Mouse (Mus musculus) G1E (cell line): Measurements from ENCODE around the gene Gm7951. TPM values are rescaled to one million over a fixed set of nuclear protein-coding genes. Genes with fewer than 3 reads are reported as not detected.
"Not testable (repeated sequence)": the region's sequence is repeated elsewhere in the genome, so short reads cannot be mapped to it uniquely, and the experiment has no call there.

Source experiments
- ATAC-seq: 2 replicates; pipeline ENCODE4 v1.8.0; 2016; ENCODE audit warnings: mild to moderate bottlenecking; ENCODE audit not compliant: insufficient number of reproducible peaks, poor library complexity, low FRiP score, severe bottlenecking; ENCODE audit errors: extremely low read depth
- DNase-seq: peaks from one replicate; pipeline ENCODE4 v3.0.0; 2012; ENCODE audit warnings: low spot score
- H3K27me3 ChIP-seq: 2 replicates; pipeline ENCODE4 v1.6.1; 2012; ENCODE audit warnings: mild to moderate bottlenecking, low read length, inconsistent platforms; ENCODE audit not compliant: insufficient read depth
- H3K36me3 ChIP-seq: replicated peaks from 2 replicates; pipeline ENCODE3; 2012; ENCODE audit warnings: mild to moderate bottlenecking, inconsistent platforms
- H3K4me1 ChIP-seq: 2 replicates; pipeline ENCODE4 v1.6.1; 2012; ENCODE audit warnings: low read depth, low read length, inconsistent platforms, mixed read lengths; ENCODE audit not compliant: insufficient read depth
- H3K4me3 ChIP-seq: 2 replicates; pipeline ENCODE4 v1.5.1; 2012; ENCODE audit warnings: low read depth, mild to moderate bottlenecking, inconsistent platforms, low read length, moderate library complexity, mixed read lengths
- H3K9me3 ChIP-seq: replicated peaks from 2 replicates; pipeline ENCODE4 v1.6.1; 2012; ENCODE audit warnings: inconsistent platforms
- polyA plus RNA-seq: library from polyadenylated mRNA; stranded (reverse); fragments of >175 nt; gene quantifications from 2 replicates; pipeline ENCODE4 v1.2.3, GENCODE M21; 2012
- total RNA-seq, 2 experiments: library from RNA; stranded (forward) in 1 of 2; stranded (reverse) in 1 of 2; fragments of 200-1000 nt in 1 of 2; fragments of >200 nt in 1 of 2; fragmentation: Nextera tagmentation in 1 of 2; gene quantifications; 2 replicates each; pipeline ENCODE4 v1.2.3; 2014 to 2017

Gene Gm7951
- total RNA-seq (2014; fragmentation: Nextera tagmentation), result not detected in 2 replicates
- total RNA-seq (2017), result not detected in 2 replicates
- polyA plus RNA-seq, result not detected in 2 replicates

GRCm38 (mm10) chr14:42117269-42117668, at the start of gene Gm7951:
Gene Gm7951 (minus strand): TSS chr14:42117369.
- DNase-seq, H3K4me3 ChIP-seq, H3K27me3 ChIP-seq, ATAC-seq, H3K36me3 ChIP-seq, H3K4me1 ChIP-seq, H3K9me3 ChIP-seq: not testable (repeated sequence)

- not testable (repeated sequence) for DNase-seq, H3K4me3 ChIP-seq, H3K36me3 ChIP-seq, ATAC-seq, H3K9me3 ChIP-seq, H3K4me1 ChIP-seq, H3K27me3 ChIP-seq
These were observed 45.4 kb upstream of the Gm7951 start, which contains the start of gene Gm17027 for GRCm38 (mm10) chr14:42162522-42162921. Gene Gm17027 (minus strand): TSS chr14:42162622.

- not testable (repeated sequence) for H3K36me3 ChIP-seq, H3K4me3 ChIP-seq, H3K27me3 ChIP-seq, H3K9me3 ChIP-seq, H3K4me1 ChIP-seq, DNase-seq, ATAC-seq
These were observed 17.4 kb upstream of the Gm7951 start for GRCm38 (mm10) chr14:42134571-42134970.

GRCm38 (mm10) chr14:42133806-42134205, 16.6 kb upstream of the Gm7951 start:
- H3K4me1 ChIP-seq, H3K36me3 ChIP-seq, ATAC-seq, H3K9me3 ChIP-seq, H3K4me3 ChIP-seq, DNase-seq, H3K27me3 ChIP-seq: not testable (repeated sequence)

Other genes starting within 250 kb of the Gm7951 start
- not detected in 2 replicates for gene Gm7980, start 210.1 kb downstream of the Gm7951 start, total RNA-seq (2014; fragmentation: Nextera tagmentation)
- not detected in 2 replicates for gene Gm7980, start 210.1 kb downstream of the Gm7951 start, total RNA-seq (2017)
- gene Gm7980, start 210.1 kb downstream of the Gm7951 start, polyA plus RNA-seq, result not detected in 2 replicates
- gene 1700049E17Rik1, start 192.4 kb downstream of the Gm7951 start, total RNA-seq (2014; fragmentation: Nextera tagmentation), result not detected in 2 replicates
- not detected in 2 replicates for gene 1700049E17Rik1, start 192.4 kb downstream of the Gm7951 start, total RNA-seq (2017)
- not detected in 2 replicates for gene 1700049E17Rik1, start 192.4 kb downstream of the Gm7951 start, polyA plus RNA-seq
- not detected in 2 replicates for gene 1700024B05Rik, start 173.4 kb downstream of the Gm7951 start, total RNA-seq (2014; fragmentation: Nextera tagmentation)
- gene 1700024B05Rik, start 173.4 kb downstream of the Gm7951 start, total RNA-seq (2017), result 0.58 TPM in 1 of 2 replicates, not detected in the other
- gene 1700024B05Rik, start 173.4 kb downstream of the Gm7951 start, polyA plus RNA-seq, result not detected in 2 replicates
- gene Gm6401, start 149.4 kb downstream of the Gm7951 start, total RNA-seq (2014; fragmentation: Nextera tagmentation), result not detected in 2 replicates
- 0.11 TPM in 1 of 2 replicates, not detected in the other for gene Gm6401, start 149.4 kb downstream of the Gm7951 start, total RNA-seq (2017)
- gene Gm6401, start 149.4 kb downstream of the Gm7951 start, polyA plus RNA-seq, result not detected in 2 replicates
- gene Gm3543, start 134.0 kb downstream of the Gm7951 start, total RNA-seq (2014; fragmentation: Nextera tagmentation), result not detected in 2 replicates
- not detected in 2 replicates for gene Gm3543, start 134.0 kb downstream of the Gm7951 start, total RNA-seq (2017)
- gene Gm3543, start 134.0 kb downstream of the Gm7951 start, polyA plus RNA-seq, result not detected in 2 replicates
- not detected in 2 replicates for gene Gm17027, start 45.3 kb upstream of the Gm7951 start, total RNA-seq (2014; fragmentation: Nextera tagmentation)
- not detected in 2 replicates for gene Gm17027, start 45.3 kb upstream of the Gm7951 start, total RNA-seq (2017)
- gene Gm17027, start 45.3 kb upstream of the Gm7951 start, polyA plus RNA-seq, result not detected in 2 replicates
- not detected in 2 replicates for gene Gm3573, start 73.4 kb upstream of the Gm7951 start, total RNA-seq (2014; fragmentation: Nextera tagmentation)
- gene Gm3573, start 73.4 kb upstream of the Gm7951 start, total RNA-seq (2017), result not detected in 2 replicates
- not detected in 2 replicates for gene Gm3573, start 73.4 kb upstream of the Gm7951 start, polyA plus RNA-seq
- gene Gm17026, start 142.7 kb upstream of the Gm7951 start, total RNA-seq (2014; fragmentation: Nextera tagmentation), result not detected in 2 replicates
- not detected in 2 replicates for gene Gm17026, start 142.7 kb upstream of the Gm7951 start, total RNA-seq (2017)
- gene Gm17026, start 142.7 kb upstream of the Gm7951 start, polyA plus RNA-seq, result not detected in 2 replicates
- not detected in 2 replicates for gene Gm9611, start 180.0 kb upstream of the Gm7951 start, total RNA-seq (2014; fragmentation: Nextera tagmentation)
- gene Gm9611, start 180.0 kb upstream of the Gm7951 start, total RNA-seq (2017), result not detected in 2 replicates
- not detected in 2 replicates for gene Gm9611, start 180.0 kb upstream of the Gm7951 start, polyA plus RNA-seq
- 2.8 and 3.9 TPM in 2 replicates for gene Gm7995, start 192.8 kb upstream of the Gm7951 start, total RNA-seq (2014; fragmentation: Nextera tagmentation)
- 0.52 and 1.9 TPM in 2 replicates for gene Gm7995, start 192.8 kb upstream of the Gm7951 start, total RNA-seq (2017)
- not detected in 2 replicates for gene Gm7995, start 192.8 kb upstream of the Gm7951 start, polyA plus RNA-seq